Mouse (Mus musculus) ES-E14 (cell line): Measurements from ENCODE around the gene Slc23a2.

Experiments
- CHD2 ChIP-seq: IDR thresholded peaks from 2 replicates; pipeline ENCODE4 v1.6.1; 2014; ENCODE audit warnings: mild to moderate bottlenecking, low read depth, low read length, inconsistent platforms
- HCFC1 ChIP-seq: IDR thresholded peaks from 2 replicates; pipeline ENCODE4 v1.6.1; 2012; ENCODE audit warnings: low read length, inconsistent platforms, borderline replicate concordance; ENCODE audit not compliant: insufficient read depth
- MAFK ChIP-seq: IDR thresholded peaks from 2 replicates; pipeline ENCODE4 v1.6.1; 2014; ENCODE audit warnings: mild to moderate bottlenecking, low read depth, low read length, inconsistent platforms; ENCODE audit not compliant: insufficient read depth
- ZC3H11A ChIP-seq: IDR thresholded peaks from 2 replicates; pipeline ENCODE4 v1.6.1; 2012; ENCODE audit warnings: low read depth, mild to moderate bottlenecking, inconsistent platforms, low read length, borderline replicate concordance
- ZNF384 ChIP-seq: IDR thresholded peaks from 2 replicates; pipeline ENCODE4 v1.6.1; 2012; ENCODE audit warnings: low read depth, low read length, inconsistent platforms

DNA sequence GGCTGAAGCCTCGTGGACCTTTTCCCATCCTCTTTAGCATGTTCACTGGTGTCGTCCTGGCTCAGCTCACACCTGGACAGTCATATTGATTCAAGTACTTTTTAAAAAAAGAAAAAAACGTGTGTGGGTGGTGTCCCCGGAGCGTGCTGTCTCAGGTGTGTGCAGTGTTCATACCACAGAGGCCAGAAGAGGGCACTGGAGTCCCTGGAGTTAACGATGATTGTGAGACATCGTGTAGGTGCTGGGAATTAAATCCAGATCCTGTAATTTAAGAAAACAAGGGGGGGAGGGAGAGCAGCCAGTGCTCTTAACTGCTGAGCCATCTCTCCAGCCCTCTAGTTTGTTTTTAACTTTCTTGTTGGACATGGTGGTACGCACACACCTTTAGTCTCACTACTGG lies 2.3 kb downstream of the Slc23a2 start:
- TF ChIP-seq HCFC1 (no peak), CHD2 (no peak), ZC3H11A (no peak), ZNF384 (no peak), MAFK (no peak)
